Mouse (Mus musculus) forebrain, embryonic 15.5 days (tissue): ENCODE results near the gene Ndufb7. TPM values are rescaled to one million over a fixed set of nuclear protein-coding genes. Genes with fewer than 3 reads are reported as not detected.

Source experiments
- ATAC-seq: fragments of 200-750 bp; cut with Nextera tagmentation; replicated peaks from 2 replicates; pipeline ENCODE4 v1.8.0; 2017; ENCODE audit warnings: mild to moderate bottlenecking, moderate TSS enrichment, moderate library complexity
- H3K27ac ChIP-seq: fragments of 300-500 bp; sonication (generic); replicated peaks from 2 replicates; pipeline ENCODE4 v1.5.1; 2015; ENCODE audit warnings: mild to moderate bottlenecking, inconsistent platforms
- H3K27me3 ChIP-seq: fragments of 300-500 bp; sonication (generic); 2 replicates; pipeline ENCODE4 v1.6.1; 2015; ENCODE audit warnings: inconsistent platforms
- H3K36me3 ChIP-seq: fragments of 300-500 bp; sonication (generic); 2 replicates; pipeline ENCODE4 v1.6.1; 2015; ENCODE audit warnings: mild to moderate bottlenecking, inconsistent platforms
- H3K4me1 ChIP-seq: fragments of 300-500 bp; sonication (generic); 2 replicates; pipeline ENCODE4 v1.6.1; 2015; ENCODE audit warnings: inconsistent platforms
- H3K4me2 ChIP-seq: fragments of 300-500 bp; sonication (generic); replicated peaks from 2 replicates; pipeline ENCODE4 v1.6.1; 2015; ENCODE audit warnings: mild to moderate bottlenecking, inconsistent platforms
- H3K4me3 ChIP-seq: fragments of 300-500 bp; sonication (generic); 2 replicates; pipeline ENCODE4 v1.5.1; 2015; ENCODE audit warnings: mild to moderate bottlenecking, inconsistent platforms
- H3K9ac ChIP-seq: fragments of 300-500 bp; sonication (generic); replicated peaks from 2 replicates; pipeline ENCODE4 v1.6.1; 2015; ENCODE audit warnings: mild to moderate bottlenecking, inconsistent platforms
- H3K9me3 ChIP-seq: fragments of 300-500 bp; sonication (generic); 2 replicates; pipeline ENCODE4 v1.6.1; 2016; ENCODE audit warnings: inconsistent platforms
- WGBS: fragments of 180-500 bp; shearing (Covaris S2); methylation state at CpG from one replicate; pipeline ENCODE4 v1.1.7; 2015; ENCODE audit warnings: mixed read lengths; 5-methylcytosine and 5-hydroxymethylcytosine counted together
- polyA plus RNA-seq: library from polyadenylated mRNA; unstranded; fragments of >200 nt; fragmentation: Nextera tagmentation; extraction: Ambion mirVana; gene quantifications from 2 replicates; pipeline ENCODE4 v1.2.1, GENCODE M21; 2015

Gene Ndufb7
- polyA plus RNA-seq, 1 experiment from 2014 or later = 327 TPM

DNA sequence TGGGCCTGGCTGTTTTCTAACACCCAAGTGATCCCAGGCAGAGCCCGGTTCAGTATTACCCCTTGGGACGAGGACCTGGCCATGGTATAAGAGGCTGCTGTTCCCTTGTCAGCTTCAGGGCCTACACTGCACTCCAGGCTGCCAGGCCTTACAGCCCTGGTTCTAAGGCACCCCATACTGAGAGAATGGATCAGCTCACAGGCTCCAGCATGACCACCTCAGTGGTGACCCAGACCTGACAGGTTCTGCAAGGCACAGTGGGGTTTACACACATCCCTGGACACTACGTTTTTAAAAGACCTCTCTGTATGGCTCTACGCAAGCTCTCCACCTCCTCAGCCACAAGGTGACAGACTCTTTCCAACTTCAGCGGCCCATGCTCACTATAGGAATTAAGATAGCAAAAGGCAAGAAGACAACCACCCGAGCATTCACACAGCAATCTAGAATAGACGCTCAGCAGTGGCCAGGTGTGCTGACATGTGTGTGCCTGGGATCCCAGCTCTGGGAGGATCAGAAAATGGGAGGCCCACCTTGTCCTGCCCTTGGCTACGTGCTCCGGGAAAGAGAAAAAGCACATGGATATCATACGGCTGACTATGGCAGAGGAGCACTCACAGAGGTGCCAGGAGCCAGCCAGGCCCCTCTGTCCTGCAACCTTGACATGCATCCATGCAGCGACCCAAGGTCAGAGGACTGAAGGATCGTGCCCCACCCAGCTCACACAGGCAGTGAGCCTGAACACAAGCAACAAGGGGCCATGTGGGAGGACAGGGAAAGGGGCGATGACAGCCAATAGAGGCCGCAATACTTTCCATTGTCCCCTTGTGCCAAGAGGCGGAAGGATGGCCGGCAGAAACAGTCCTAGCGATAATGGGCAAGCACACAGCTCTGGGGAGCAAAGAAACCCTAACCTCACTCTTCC is 11.9 kb downstream of the Ndufb7 start:
- no peaks in the 10 kb centered on the region for H3K9me3 ChIP-seq
- H3K9ac ChIP-seq = no peak overlapping the region
- H3K4me2 ChIP-seq = no peak overlapping the region
- WGBS = 77% methylated on average over 17 of the region's 17 CpGs
- ATAC-seq = no peak
- peaks cover 45% of the 10 kb centered on the region for H3K4me1 ChIP-seq
- H3K36me3 ChIP-seq = no peaks in the 10 kb centered on the region
- no peaks in the 10 kb centered on the region for H3K27me3 ChIP-seq
- 0 out of 2 replicates have a peak overlapping the region, but pooled peaks have one; percentile 18 for H3K27ac ChIP-seq
- no peak overlapping the region for H3K4me3 ChIP-seq

DNA sequence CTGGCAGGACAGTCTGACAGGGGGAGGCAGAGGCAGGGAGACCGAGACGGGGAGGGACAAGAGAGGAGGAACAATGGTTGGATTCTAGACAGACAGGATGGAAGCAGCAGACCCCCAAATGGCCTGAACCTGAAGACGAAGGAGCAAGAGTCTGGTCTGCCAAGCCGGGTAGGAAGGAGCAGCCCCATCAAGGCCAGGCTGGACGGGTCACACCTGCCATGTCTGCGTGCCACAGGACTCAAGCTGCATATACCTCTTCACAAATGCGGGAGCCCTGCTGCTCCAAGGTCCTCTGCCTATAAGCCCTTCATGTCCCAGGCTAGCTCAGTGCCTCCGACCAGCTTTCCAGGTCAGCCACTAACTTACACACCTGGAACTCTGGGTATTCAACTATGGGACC is 13.2 kb downstream of the Ndufb7 start:
- no peaks in the 10 kb centered on the region for H3K27me3 ChIP-seq
- no peak overlapping the region for H3K4me3 ChIP-seq
- no peak overlapping the region for H3K4me2 ChIP-seq
- no peak overlapping the region for H3K27ac ChIP-seq
- H3K4me1 ChIP-seq = peaks cover 45% of the 10 kb centered on the region
- ATAC-seq = no peak
- H3K9ac ChIP-seq = 0 out of 2 replicates have a peak overlapping the region, but pooled peaks have one; percentile 13
- 0 out of 2 replicates have a peak, but pooled peaks cover 8% of the 10 kb centered on the region for H3K36me3 ChIP-seq
- H3K9me3 ChIP-seq = no peaks in the 10 kb centered on the region
- 88% methylated on average over 8 of the region's 8 CpGs for WGBS

DNA sequence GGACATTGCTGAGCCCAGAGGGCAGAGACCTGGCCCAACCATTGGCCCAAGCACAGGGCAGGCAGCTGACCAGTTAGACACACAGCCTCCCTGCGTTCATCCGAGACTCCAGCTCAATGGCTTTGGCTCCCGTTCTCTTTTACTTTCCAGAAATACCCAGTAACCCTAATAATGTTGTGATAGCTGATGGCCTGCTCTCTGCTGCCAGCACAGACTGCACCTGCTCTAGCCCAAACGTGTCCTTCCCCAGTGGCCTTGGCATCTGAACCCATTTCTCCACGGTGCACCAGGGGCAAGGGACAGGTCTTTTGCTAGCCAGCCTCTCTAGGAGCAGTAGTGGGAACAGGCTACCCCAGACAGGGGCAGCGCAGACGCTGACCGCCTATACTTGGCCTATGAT is 14.4 kb downstream of the Ndufb7 start:
- Histone ChIP-seq H3K9me3 (no peaks in the 10 kb centered on the region), H3K36me3 (0 out of 2 replicates have a peak, but pooled peaks cover 8% of the 10 kb centered on the region), H3K27me3 (no peaks in the 10 kb centered on the region), H3K4me1 (peaks cover 38% of the 10 kb centered on the region), H3K27ac (no peak overlapping the region), H3K4me2 (no peak overlapping the region), H3K4me3 (no peak overlapping the region), H3K9ac (no peak overlapping the region)
- no peak for ATAC-seq
- WGBS = 92% methylated on average over 8 of the region's 8 CpGs

DNA sequence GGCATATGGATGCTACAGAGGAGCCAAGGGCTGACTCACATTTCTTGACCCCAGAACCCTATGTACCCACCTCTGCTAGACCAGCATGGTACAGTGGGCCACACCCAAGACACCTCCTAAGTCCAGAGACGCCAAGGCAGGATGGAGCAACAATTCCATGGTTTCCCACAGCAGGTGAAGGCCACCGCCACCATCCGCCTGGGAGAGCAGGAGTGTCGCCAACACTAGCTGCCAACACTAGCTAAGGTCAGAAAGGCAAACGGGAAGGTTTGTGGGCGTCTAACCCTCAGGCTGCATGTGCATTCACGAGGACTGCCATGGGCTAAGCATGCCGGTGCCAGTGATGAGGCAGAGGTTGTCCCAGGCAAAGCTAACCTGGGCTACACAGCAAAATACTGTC is 15.8 kb downstream of the Ndufb7 start:
- Histone ChIP-seq H3K27me3 (no peaks in the 10 kb centered on the region), H3K4me3 (no peak overlapping the region), H3K9ac (no peak overlapping the region), H3K9me3 (no peaks in the 10 kb centered on the region), H3K4me2 (no peak overlapping the region), H3K27ac (no peak overlapping the region), H3K4me1 (peaks cover 26% of the 10 kb centered on the region), H3K36me3 (0 out of 2 replicates have a peak, but pooled peaks cover 9% of the 10 kb centered on the region)
- WGBS = 82% methylated on average over 8 of the region's 8 CpGs
- ATAC-seq = no peak

DNA sequence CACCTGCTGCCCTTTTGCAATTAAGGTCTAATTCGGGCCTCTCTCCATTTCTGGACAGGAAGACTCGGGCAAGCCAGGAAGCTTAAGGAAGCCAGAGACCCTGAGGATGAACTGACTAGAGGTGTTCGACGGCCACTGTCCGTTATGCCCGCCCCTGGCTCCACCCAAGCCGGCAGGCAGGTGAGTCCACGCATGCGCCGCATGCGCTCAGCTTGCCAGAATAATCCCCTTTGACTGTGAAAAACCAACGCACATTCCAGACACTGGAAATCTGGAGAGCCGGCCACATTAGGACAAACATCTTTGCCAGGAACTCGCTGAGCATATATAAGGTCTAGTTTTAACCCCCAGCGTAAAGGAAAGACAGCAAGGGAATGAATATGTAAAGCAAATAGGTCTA is 16.8 kb downstream of the Ndufb7 start:
- Histone ChIP-seq H3K4me1 (peaks cover 28% of the 10 kb centered on the region), H3K9ac (no peak overlapping the region), H3K4me2 (no peak overlapping the region), H3K9me3 (no peaks in the 10 kb centered on the region), H3K27ac (no peak overlapping the region), H3K36me3 (0 out of 2 replicates have a peak, but pooled peaks cover 11% of the 10 kb centered on the region), H3K27me3 (no peaks in the 10 kb centered on the region), H3K4me3 (no peak overlapping the region)
- 86% methylated on average over 15 of the region's 15 CpGs for WGBS
- ATAC-seq = no peak

DNA sequence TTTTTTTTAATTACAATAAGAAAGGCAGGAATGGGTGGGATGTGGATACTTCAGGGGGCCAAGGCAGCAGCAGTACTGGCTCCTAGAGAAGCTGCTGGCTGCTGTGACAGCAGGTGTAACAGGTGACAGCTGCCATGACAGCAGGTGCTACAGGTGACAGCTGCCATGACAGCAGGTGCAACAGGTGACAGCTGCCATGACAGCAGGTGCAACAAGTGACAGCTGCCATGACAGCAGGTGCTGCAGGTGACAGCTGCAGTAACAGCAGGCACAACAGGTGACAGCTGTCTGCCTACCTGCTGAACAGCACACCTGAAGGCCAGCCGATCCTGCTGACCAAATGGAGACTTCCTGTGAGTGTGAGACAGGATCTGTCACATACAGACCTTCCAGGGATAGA is 18.3 kb downstream of the Ndufb7 start:
- no peak overlapping the region for H3K4me3 ChIP-seq
- 0 out of 2 replicates have a peak, but pooled peaks cover 14% of the 10 kb centered on the region for H3K36me3 ChIP-seq
- no peaks in the 10 kb centered on the region for H3K9me3 ChIP-seq
- H3K4me1 ChIP-seq = peaks cover 29% of the 10 kb centered on the region
- H3K27me3 ChIP-seq = no peaks in the 10 kb centered on the region
- no peak overlapping the region for H3K27ac ChIP-seq
- ATAC-seq = no peak
- H3K4me2 ChIP-seq = no peak overlapping the region
- 96% methylated on average over 1 of the region's 1 CpGs for WGBS
- H3K9ac ChIP-seq = no peak overlapping the region

DNA sequence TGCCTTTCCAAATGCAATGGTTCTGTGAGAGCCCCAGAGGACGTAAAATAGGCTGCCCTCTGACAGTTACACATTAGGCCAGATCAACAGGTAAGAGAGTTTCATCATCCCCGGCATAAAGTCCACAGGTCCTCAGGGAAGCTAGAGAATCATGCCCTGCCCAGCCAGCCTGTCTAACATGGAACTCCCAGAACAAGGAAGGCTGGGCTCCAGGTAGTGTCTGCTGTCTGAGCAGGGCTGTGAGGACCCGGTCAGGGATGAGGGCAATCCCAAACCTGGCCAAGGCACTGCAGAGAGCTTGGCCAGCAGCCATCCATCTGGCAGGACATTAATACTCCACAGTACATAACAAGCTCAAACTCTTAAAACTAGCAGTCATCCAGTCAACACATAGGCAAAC is 18.9 kb downstream of the Ndufb7 start:
- Histone ChIP-seq H3K36me3 (0 out of 2 replicates have a peak, but pooled peaks cover 16% of the 10 kb centered on the region), H3K27ac (no peak overlapping the region), H3K4me1 (peaks cover 34% of the 10 kb centered on the region), H3K9ac (no peak overlapping the region), H3K27me3 (no peaks in the 10 kb centered on the region), H3K4me2 (no peak overlapping the region), H3K4me3 (no peak overlapping the region), H3K9me3 (no peaks in the 10 kb centered on the region)
- ATAC-seq = no peak
- WGBS = 84% methylated on average over 3 of the region's 3 CpGs

DNA sequence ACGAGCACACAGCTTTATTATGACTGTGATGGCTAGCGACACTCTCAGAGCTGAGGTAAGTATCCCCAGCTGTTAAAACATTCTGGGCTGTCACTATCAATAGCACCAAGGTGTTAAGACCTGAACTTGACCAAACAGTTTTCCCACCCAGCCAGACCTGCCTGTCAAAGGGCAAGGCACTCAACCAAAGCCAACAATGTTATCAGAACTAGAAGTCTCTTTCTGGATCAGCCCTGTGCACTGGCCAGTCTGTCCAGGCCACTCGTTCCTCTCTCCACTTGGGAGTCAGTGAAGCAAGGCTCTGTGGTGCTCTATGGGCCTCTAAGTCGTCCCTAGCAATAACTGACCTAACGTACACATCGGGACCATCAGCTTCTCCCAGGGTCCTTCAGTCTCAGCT is 21.2 kb downstream of the Ndufb7 start:
- 89% methylated on average over 6 of the region's 6 CpGs for WGBS
- ATAC-seq = no peak
- H3K36me3 ChIP-seq = 0 out of 2 replicates have a peak, but pooled peaks cover 16% of the 10 kb centered on the region

DNA sequence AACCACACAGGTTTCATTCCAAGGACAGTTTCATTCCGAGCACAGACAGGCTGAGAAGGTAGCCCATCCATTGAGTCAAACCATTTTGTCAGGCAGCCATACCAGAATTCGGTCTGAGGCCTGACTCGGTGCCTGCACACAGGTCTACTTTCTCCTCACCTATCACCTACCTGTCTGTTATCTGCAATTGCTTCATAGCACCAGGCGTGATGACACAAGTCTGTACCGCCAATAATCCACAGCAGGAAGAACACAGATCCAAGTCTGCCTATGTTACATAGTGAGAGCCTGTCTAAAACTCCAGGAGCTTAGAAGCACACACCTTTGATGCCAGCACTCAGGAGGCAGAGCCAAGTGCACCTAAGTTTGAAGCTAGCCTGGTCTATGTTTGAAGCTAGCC is 22.4 kb downstream of the Ndufb7 start:
- H3K4me1 ChIP-seq = peaks cover 57% of the 10 kb centered on the region

More for the DNA sequence above, 21.2 kb downstream of the Ndufb7 start:
- H3K9me3 ChIP-seq = no peaks in the 10 kb centered on the region
- H3K9ac ChIP-seq = no peak overlapping the region
- H3K4me3 ChIP-seq = no peak overlapping the region
- no peaks in the 10 kb centered on the region for H3K27me3 ChIP-seq
- H3K4me2 ChIP-seq = no peak overlapping the region
- H3K4me1 ChIP-seq = peaks cover 50% of the 10 kb centered on the region
- H3K27ac ChIP-seq = no peak overlapping the region

DNA sequence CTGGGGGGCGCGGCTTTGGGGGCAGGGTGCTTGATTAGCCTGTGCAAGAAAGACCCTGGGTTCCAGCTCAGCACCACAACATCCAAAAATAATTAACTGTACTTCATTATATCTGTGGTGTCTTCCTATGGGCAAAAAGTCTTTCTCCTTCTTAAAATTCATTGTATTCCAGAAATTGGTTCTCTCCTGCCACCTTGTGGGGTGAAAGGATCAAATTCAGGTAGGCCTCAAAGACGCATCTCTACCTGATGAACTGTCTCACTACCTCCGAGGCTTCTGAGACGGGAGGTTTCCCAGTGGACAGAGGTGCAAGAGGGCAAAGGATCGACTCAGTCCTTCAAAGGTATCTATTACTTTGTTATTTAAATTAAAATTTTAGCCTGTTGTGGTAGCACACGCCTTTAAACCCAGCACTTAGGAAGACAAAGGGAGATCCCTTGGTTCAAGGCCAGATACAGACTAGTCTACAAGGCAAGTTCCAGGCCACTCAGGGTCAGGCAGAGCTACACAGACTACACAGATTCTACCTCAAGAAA is 24.1 kb downstream of the Ndufb7 start:
- Histone ChIP-seq H3K27me3 (no peaks in the 10 kb centered on the region), H3K9ac (no peak overlapping the region), H3K27ac (no peak overlapping the region), H3K9me3 (no peaks in the 10 kb centered on the region), H3K36me3 (0 out of 2 replicates have a peak, but pooled peaks cover 8% of the 10 kb centered on the region), H3K4me1 (peaks cover 60% of the 10 kb centered on the region), H3K4me2 (no peak overlapping the region), H3K4me3 (no peak overlapping the region)
- 82% methylated on average over 7 of the region's 7 CpGs for WGBS
- ATAC-seq = no peak

More for the DNA sequence above, 22.4 kb downstream of the Ndufb7 start:
- Histone ChIP-seq H3K4me3 (no peak overlapping the region), H3K27me3 (no peaks in the 10 kb centered on the region), H3K9ac (no peak overlapping the region), H3K4me2 (no peak overlapping the region), H3K27ac (no peak overlapping the region), H3K36me3 (0 out of 2 replicates have a peak, but pooled peaks cover 12% of the 10 kb centered on the region), H3K9me3 (no peaks in the 10 kb centered on the region)
- no peak for ATAC-seq
- 93% methylated on average over 5 of the region's 5 CpGs for WGBS

DNA sequence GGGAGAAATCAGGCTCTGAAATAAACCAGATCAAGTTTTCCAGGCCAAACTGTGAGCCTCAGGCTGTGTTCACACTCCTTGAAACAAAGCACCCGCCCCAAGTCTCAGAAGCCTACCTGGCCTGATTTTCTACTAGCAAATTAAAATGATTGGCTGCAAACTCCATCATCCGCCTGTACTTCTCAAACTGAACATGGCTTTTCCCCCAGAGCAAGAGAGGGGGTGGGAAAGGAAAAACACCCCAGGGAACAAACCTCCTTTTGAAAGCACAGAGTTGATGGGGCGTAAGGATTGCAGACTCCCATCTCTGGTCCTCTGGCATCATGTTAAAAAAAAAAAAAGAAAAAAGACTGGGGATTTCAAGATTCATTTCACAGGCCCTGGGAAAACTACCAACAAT is 26.2 kb downstream of the Ndufb7 start:
- H3K27me3 ChIP-seq = no peaks in the 10 kb centered on the region
- peak overlapping the region; percentile 62 for H3K4me2 ChIP-seq
- WGBS = 50% methylated on average over 3 of the region's 3 CpGs
- H3K27ac ChIP-seq = 0 out of 2 replicates have a peak overlapping the region, but pooled peaks have one; percentile 15
- H3K4me3 ChIP-seq = peak overlapping the region; percentile 58
- H3K9ac ChIP-seq = peak overlapping the region; percentile 86
- H3K4me1 ChIP-seq = peaks cover 54% of the 10 kb centered on the region
- ATAC-seq = no peak
- no peaks in the 10 kb centered on the region for H3K9me3 ChIP-seq
- H3K36me3 ChIP-seq = 0 out of 2 replicates have a peak, but pooled peaks cover 4% of the 10 kb centered on the region
